Mouse (Mus musculus) layer of hippocampus, postnatal 36 days (tissue): ENCODE data around the gene Tnfaip8l2. TPM values are rescaled to one million over a fixed set of nuclear protein-coding genes. Genes with fewer than 3 reads are reported as not detected.
"Not testable (repeated sequence)": the region's sequence is repeated elsewhere in the genome, so short reads cannot be mapped to it uniquely, and the experiment has no call there.

Experiments
- DNase-seq, 2 experiments: peaks; one replicate each; pipeline ENCODE4 v3.0.0; 2022
- total RNA-seq, 2 experiments: library from RNA; stranded (reverse); gene quantifications; 2 replicates each; pipeline ENCODE4 v1.2.3; 2021

Tnfaip8l2 gene
- total RNA-seq, 2 experiments from 2014 or later: 1.2 to 1.6 TPM

- peak; percentile 83 to 87 for DNase-seq
Measured at GRCm38 (mm10) chr3:95159987-95160963, 18.1 kb upstream of the Tnfaip8l2 start, which contains the start of gene Sema6c. Sema6c (plus strand) TSS chr3:95160457.

GRCm38 (mm10) chr3:95159511-95159986 is 17.4 kb upstream of the Tnfaip8l2 start:
- no peak for DNase-seq

GRCm38 (mm10) chr3:95153874-95154273 is 11.7 kb upstream of the Tnfaip8l2 start:
- no peak for DNase-seq

- DNase-seq: no peak
Measured at GRCm38 (mm10) chr3:95147924-95148323, 5.8 kb upstream of the Tnfaip8l2 start.

- DNase-seq: peak; percentile 81 to 85
Measured at GRCm38 (mm10) chr3:95142617-95143011, 454 bp upstream of the Tnfaip8l2 start.

GRCm38 (mm10) chr3:95141474-95141873 is 686 bp downstream of the Tnfaip8l2 start:
- no peak for DNase-seq

- DNase-seq: no peak
Measured at GRCm38 (mm10) chr3:95140795-95141194, 1.4 kb downstream of the Tnfaip8l2 start.

GRCm38 (mm10) chr3:95140289-95140595 is 1.9 kb downstream of the Tnfaip8l2 start:
- no peak for DNase-seq

- DNase-seq: no peak
Measured at GRCm38 (mm10) chr3:95139586-95140288, 2.4 kb downstream of the Tnfaip8l2 start.

GRCm38 (mm10) chr3:95136336-95136735 is 5.8 kb downstream of the Tnfaip8l2 start:
- no peak for DNase-seq

GRCm38 (mm10) chr3:95135433-95136052 is 6.6 kb downstream of the Tnfaip8l2 start:
- no peak for DNase-seq

GRCm38 (mm10) chr3:95135023-95135422 is 7.1 kb downstream of the Tnfaip8l2 start:
- no peak for DNase-seq

GRCm38 (mm10) chr3:95134133-95134532 is 8.0 kb downstream of the Tnfaip8l2 start:
- not testable (repeated sequence) for DNase-seq

GRCm38 (mm10) chr3:95133680-95134101 is 8.5 kb downstream of the Tnfaip8l2 start, which contains the start of the genes Scnm1 and Lysmd1:
Scnm1 (minus strand) TSS chr3:95134011.
Lysmd1 (plus strand) TSS chr3:95134088.
- DNase-seq: peak; percentile 88 to 93

- DNase-seq: no peak
Measured at GRCm38 (mm10) chr3:95133176-95133575, 9.0 kb downstream of the Tnfaip8l2 start.

- not testable (repeated sequence) for DNase-seq
Measured at GRCm38 (mm10) chr3:95132389-95132788, 9.8 kb downstream of the Tnfaip8l2 start.

- no peak for DNase-seq
Measured at GRCm38 (mm10) chr3:95130081-95130480, 12.1 kb downstream of the Tnfaip8l2 start.

GRCm38 (mm10) chr3:95129226-95129651 is 12.9 kb downstream of the Tnfaip8l2 start:
- no peak for DNase-seq

- DNase-seq: peak in 1 of 2 experiments; percentile 50
Measured at GRCm38 (mm10) chr3:95124972-95125371, 17.2 kb downstream of the Tnfaip8l2 start.

GRCm38 (mm10) chr3:95124246-95124645 is 17.9 kb downstream of the Tnfaip8l2 start, which contains the start of gene Tmod4:
Tmod4 (plus strand) TSS chr3:95124476.
- no peak for DNase-seq

GRCm38 (mm10) chr3:95121580-95121979 is 20.6 kb downstream of the Tnfaip8l2 start:
- DNase-seq: no peak

GRCm38 (mm10) chr3:95117751-95118150 is 24.4 kb downstream of the Tnfaip8l2 start:
- DNase-seq: no peak
